Mouse (Mus musculus) embryonic facial prominence, embryonic 11.5 days (tissue): ENCODE results near the gene Sipa1l1. TPM values are rescaled to one million over a fixed set of nuclear protein-coding genes. Genes with fewer than 3 reads are reported as not detected.

Experiments
- ATAC-seq: fragments of 200-750 bp; cut with Nextera tagmentation; replicated peaks from 2 replicates; pipeline ENCODE4 v1.8.0; 2017; ENCODE audit warnings: low read depth; ENCODE audit not compliant: insufficient number of reproducible peaks, low FRiP score, low TSS enrichment
- DNase-seq: peaks from one replicate; pipeline ENCODE4 v3.0.0-alpha.2; 2015; ENCODE audit warnings: low spot score
- H3K27ac ChIP-seq: fragments of 300-500 bp; sonication (generic); replicated peaks from 2 replicates; pipeline ENCODE4 v1.5.1; 2014; ENCODE audit warnings: mild to moderate bottlenecking, low read depth, low read length, control low read depth
- H3K27me3 ChIP-seq: fragments of 300-500 bp; sonication (generic); 2 replicates; pipeline ENCODE4 v1.6.1; 2014; ENCODE audit warnings: mild to moderate bottlenecking, low read length, moderate library complexity, mixed read lengths; ENCODE audit not compliant: control insufficient read depth, insufficient read depth
- H3K36me3 ChIP-seq: fragments of 300-500 bp; sonication (generic); replicated peaks from 2 replicates; pipeline ENCODE4 v1.6.1; 2014; ENCODE audit warnings: low read depth, mild to moderate bottlenecking, low read length, moderate library complexity, mixed read lengths; ENCODE audit not compliant: control insufficient read depth, insufficient read depth
- H3K4me1 ChIP-seq: fragments of 300-500 bp; sonication (generic); 2 replicates; pipeline ENCODE4 v1.6.1; 2014; ENCODE audit warnings: low read length, mixed read lengths; ENCODE audit not compliant: control insufficient read depth, insufficient read depth
- H3K4me2 ChIP-seq: fragments of 300-500 bp; sonication (generic); 2 replicates; pipeline ENCODE4 v1.6.1; 2014; ENCODE audit warnings: low read depth, mild to moderate bottlenecking, control low read depth, low read length, moderate library complexity
- H3K4me3 ChIP-seq: fragments of 300-500 bp; sonication (generic); 2 replicates; pipeline ENCODE4 v1.5.1; 2014; ENCODE audit warnings: low read depth, low read length, control low read depth
- H3K9ac ChIP-seq: fragments of 300-500 bp; sonication (generic); replicated peaks from 2 replicates; pipeline ENCODE4 v1.6.1; 2014; ENCODE audit warnings: mild to moderate bottlenecking, control low read depth, low read length
- H3K9me3 ChIP-seq: fragments of 300-500 bp; sonication (generic); replicated peaks from 2 replicates; pipeline ENCODE4 v1.6.1; 2016; ENCODE audit warnings: mild to moderate bottlenecking, low read length, inconsistent platforms, mixed read lengths; ENCODE audit not compliant: control insufficient read depth
- WGBS: fragments of 180-500 bp; shearing (Covaris S2); extraction: QIAGEN DNeasy Blood & Tissue Kit; methylation state at CpG from one replicate; pipeline ENCODE4 v1.1.7; 2014; 5-methylcytosine and 5-hydroxymethylcytosine counted together
- polyA plus RNA-seq: library from polyadenylated mRNA; unstranded; fragments of >200 nt; fragmentation: Nextera tagmentation; extraction: Ambion mirVana; gene quantifications from 2 replicates; pipeline ENCODE4 v1.2.1, GENCODE M21; 2014

Sipa1l1 gene
- polyA plus RNA-seq, 1 experiment from 2014 or later = 26.8 TPM

GRCm38 (mm10) chr12:82398926-82399325 lies 229.8 kb downstream of the Sipa1l1 start:
- no peak for ATAC-seq
- no peaks in the 10 kb centered on the region; the same call in 1 of the 2 replicates for H3K36me3 ChIP-seq
- H3K27me3 ChIP-seq = no peaks in the 10 kb centered on the region
- H3K27ac ChIP-seq = no peak overlapping the region
- H3K4me2 ChIP-seq = no peak overlapping the region
- no peaks in the 10 kb centered on the region for H3K9me3 ChIP-seq
- no peak overlapping the region for H3K4me3 ChIP-seq
- DNase-seq = no peak
- 93% methylated on average over 2 of the region's 2 CpGs for WGBS
- H3K4me1 ChIP-seq = no peaks in the 10 kb centered on the region
- H3K9ac ChIP-seq = no peak overlapping the region

GRCm38 (mm10) chr12:82399971-82400720 lies 231.0 kb downstream of the Sipa1l1 start:
- DNase-seq = no peak
- Histone ChIP-seq H3K4me2 (no peak overlapping the region), H3K4me3 (no peak overlapping the region), H3K27ac (no peak overlapping the region), H3K9me3 (no peaks in the 10 kb centered on the region), H3K36me3 (no peaks in the 10 kb centered on the region; the same call in 1 of the 2 replicates), H3K4me1 (no peaks in the 10 kb centered on the region), H3K9ac (no peak overlapping the region), H3K27me3 (no peaks in the 10 kb centered on the region)
- ATAC-seq = no peak
- WGBS = 83% methylated on average over 6 of the region's 6 CpGs

- no peak overlapping the region for H3K4me2 ChIP-seq
- WGBS = 72% methylated on average over 7 of the region's 7 CpGs
- no peak for DNase-seq
- no peak overlapping the region for H3K4me3 ChIP-seq
- no peaks in the 10 kb centered on the region for H3K9me3 ChIP-seq
- no peaks in the 10 kb centered on the region for H3K27me3 ChIP-seq
- H3K4me1 ChIP-seq = no peaks in the 10 kb centered on the region
- no peak overlapping the region for H3K9ac ChIP-seq
- no peak for ATAC-seq
- no peaks in the 10 kb centered on the region; the same call in 1 of the 2 replicates for H3K36me3 ChIP-seq
- H3K27ac ChIP-seq = no peak overlapping the region
These were observed 231.7 kb downstream of the Sipa1l1 start for GRCm38 (mm10) chr12:82400783-82401182.

GRCm38 (mm10) chr12:82401440-82401839 lies 232.3 kb downstream of the Sipa1l1 start:
- 76% methylated on average over 4 of the region's 4 CpGs for WGBS
- H3K27ac ChIP-seq = no peak overlapping the region

GRCm38 (mm10) chr12:82402635-82403034 lies 233.5 kb downstream of the Sipa1l1 start:
- Histone ChIP-seq H3K9me3 (no peaks in the 10 kb centered on the region), H3K4me2 (no peak overlapping the region), H3K4me1 (no peaks in the 10 kb centered on the region), H3K27ac (no peak overlapping the region), H3K36me3 (no peaks in the 10 kb centered on the region; the same call in 1 of the 2 replicates), H3K27me3 (no peaks in the 10 kb centered on the region), H3K4me3 (no peak overlapping the region), H3K9ac (no peak overlapping the region)
- 74% methylated on average over 9 of the region's 9 CpGs for WGBS
- ATAC-seq (no peak), DNase-seq (no peak)

More at GRCm38 (mm10) chr12:82401440-82401839, 232.3 kb downstream of the Sipa1l1 start:
- no peaks in the 10 kb centered on the region for H3K27me3 ChIP-seq
- H3K4me2 ChIP-seq = no peak overlapping the region
- H3K9me3 ChIP-seq = no peaks in the 10 kb centered on the region
- no peak overlapping the region for H3K9ac ChIP-seq
- ATAC-seq (no peak), DNase-seq (no peak)
- no peaks in the 10 kb centered on the region; the same call in 1 of the 2 replicates for H3K36me3 ChIP-seq
- no peak overlapping the region for H3K4me3 ChIP-seq
- no peaks in the 10 kb centered on the region for H3K4me1 ChIP-seq

- WGBS = 63% methylated on average over 5 of the region's 5 CpGs
- no peak overlapping the region for H3K9ac ChIP-seq
- H3K4me2 ChIP-seq = no peak overlapping the region
- no peaks in the 10 kb centered on the region for H3K27me3 ChIP-seq
- DNase-seq (no peak), ATAC-seq (no peak)
- no peak overlapping the region for H3K4me3 ChIP-seq
- H3K27ac ChIP-seq = no peak overlapping the region
- no peaks in the 10 kb centered on the region for H3K9me3 ChIP-seq
- no peaks in the 10 kb centered on the region for H3K4me1 ChIP-seq
- H3K36me3 ChIP-seq = no peaks in the 10 kb centered on the region; the same call in 1 of the 2 replicates
These were observed 238.6 kb downstream of the Sipa1l1 start for GRCm38 (mm10) chr12:82407531-82408255.

- WGBS = 87% methylated on average over 6 of the region's 6 CpGs
- DNase-seq (no peak), ATAC-seq (no peak)
- Histone ChIP-seq H3K4me2 (no peak overlapping the region), H3K4me3 (no peak overlapping the region), H3K9me3 (no peaks in the 10 kb centered on the region), H3K9ac (no peak overlapping the region), H3K27ac (no peak overlapping the region), H3K4me1 (no peaks in the 10 kb centered on the region), H3K27me3 (no peaks in the 10 kb centered on the region), H3K36me3 (no peaks in the 10 kb centered on the region; the same call in 1 of the 2 replicates)
These were observed 239.4 kb downstream of the Sipa1l1 start for GRCm38 (mm10) chr12:82408486-82408885.
